Mouse (Mus musculus): ENCODE results near the gene Ormdl3. TPM values are rescaled to one million over a fixed set of nuclear protein-coding genes. Genes with fewer than 3 reads are reported as not detected.
"Not testable (repeated sequence)": the region's sequence is repeated elsewhere in the genome, so short reads cannot be mapped to it uniquely, and the experiment has no call there.

Ormdl3 gene
- polyA plus RNA-seq (2016; fragmentation: Nextera tagmentation; extraction: Ambion mirVana): 58.2 and 63.1 TPM in 2 replicates

- H3K27ac ChIP-seq: peak within 1 kb of the TSS; percentile 82
- H3K4me3 ChIP-seq (replicated peaks): peak within 1 kb of the TSS; percentile 85
- under 1% methylated on average over 49 of the region's 49 CpGs for WGBS
- H3K9me3 ChIP-seq: no peaks in the 10 kb centered on the region
- peaks cover 5% of the 10 kb centered on the region; the same call in 1 of the 2 replicates for H3K27me3 ChIP-seq
- peak within 1 kb of the TSS; percentile 94 for H3K4me2 ChIP-seq
- ATAC-seq (ENCODE audit: insufficient number of reproducible peaks, insufficient read depth, low FRiP score, low TSS enrichment, low read depth): peak; percentile 92
- peaks cover 22% of the 10 kb centered on the region for H3K36me3 ChIP-seq
- H3K4me1 ChIP-seq (replicated peaks): peaks cover 30% of the 10 kb centered on the region
- peak within 1 kb of the TSS; percentile 81 for H3K9ac ChIP-seq (replicated peaks)
Measured at GRCm38 (mm10) chr11:98586892-98587563, at the start of gene Ormdl3. TSS of gene Ormdl3 (minus strand) at chr11:98587368.

DNA sequence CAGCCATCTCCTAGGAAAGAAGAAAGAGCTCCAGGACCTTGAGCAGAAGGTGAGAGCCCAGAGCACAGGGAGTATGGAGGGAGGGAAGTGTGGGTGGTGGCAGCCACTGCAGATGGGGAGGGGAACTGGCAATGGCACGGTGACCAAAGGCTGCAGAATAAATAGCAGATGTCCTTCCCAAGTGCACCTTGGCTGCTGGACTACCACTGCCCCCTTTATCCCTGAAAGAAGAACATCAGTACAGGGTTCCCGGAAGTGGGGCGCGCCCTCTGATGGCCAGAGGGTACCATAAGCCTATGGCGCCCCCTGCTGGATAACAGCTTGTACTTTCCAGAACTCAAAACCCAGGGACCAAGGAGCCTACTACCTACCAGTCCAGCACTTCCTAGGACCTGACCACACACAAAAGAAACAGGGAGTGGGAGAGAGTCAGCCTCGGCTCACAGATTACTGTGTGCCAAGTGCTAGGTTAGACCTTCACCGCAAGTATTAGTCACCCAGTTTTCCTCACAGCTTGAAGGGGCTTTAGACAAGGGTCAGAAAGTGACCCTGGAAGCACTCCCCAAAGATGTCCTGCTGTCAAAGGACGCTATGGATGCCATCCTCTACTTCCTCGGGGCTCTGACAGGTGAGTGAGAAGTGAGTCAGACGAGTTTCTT, 48.3 kb upstream of the Ormdl3 start:
- H3K4me2 ChIP-seq; H3K36me3 ChIP-seq; ATAC-seq (ENCODE audit: insufficient number of reproducible peaks, insufficient read depth, low FRiP score, low TSS enrichment, low read depth); H3K9ac ChIP-seq (replicated peaks); H3K9me3 ChIP-seq; H3K27ac ChIP-seq; H3K4me3 ChIP-seq (replicated peaks); H3K4me1 ChIP-seq (replicated peaks): not testable (repeated sequence)
- WGBS: 31% methylated on average over 10 of the region's 10 CpGs
- peaks cover 10% of the 10 kb centered on the region; the same call in 1 of the 2 replicates for H3K27me3 ChIP-seq

GRCm38 (mm10) chr11:98630646-98631045, 43.5 kb upstream of the Ormdl3 start:
- peaks cover 10% of the 10 kb centered on the region; the same call in 1 of the 2 replicates for H3K27me3 ChIP-seq
- H3K9ac ChIP-seq (replicated peaks): no peak overlapping the region
- 90% methylated on average over 5 of the region's 5 CpGs for WGBS
- no peak overlapping the region for H3K27ac ChIP-seq
- no peak overlapping the region for H3K4me3 ChIP-seq (replicated peaks)
- no peaks in the 10 kb centered on the region for H3K36me3 ChIP-seq
- H3K4me1 ChIP-seq (replicated peaks): no peaks in the 10 kb centered on the region
- ATAC-seq (ENCODE audit: insufficient number of reproducible peaks, insufficient read depth, low FRiP score, low TSS enrichment, low read depth): no peak
- no peaks in the 10 kb centered on the region for H3K9me3 ChIP-seq
- H3K4me2 ChIP-seq: no peak overlapping the region

DNA sequence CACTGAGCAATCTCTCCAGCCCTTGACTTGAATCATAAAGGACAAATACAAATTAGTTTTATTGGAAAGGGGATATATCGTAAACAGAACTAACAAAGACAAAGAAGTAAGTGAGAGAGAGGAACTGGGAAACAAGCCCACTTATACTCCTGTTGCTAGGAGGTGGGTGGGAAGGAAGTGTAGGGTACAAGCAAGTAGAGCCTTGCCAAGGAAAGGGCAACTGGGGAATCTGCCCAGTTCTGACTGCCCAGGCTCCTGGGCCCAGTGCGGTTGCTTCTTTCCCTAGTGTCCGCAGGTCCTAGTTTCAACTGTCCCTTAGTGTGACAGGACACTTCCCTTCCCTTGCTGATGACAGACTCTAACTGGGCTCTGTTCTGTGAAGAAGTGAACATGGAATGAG, 41.5 kb upstream of the Ormdl3 start:
- Histone ChIP-seq H3K27ac (no peak overlapping the region), H3K9ac (replicated peaks) (no peak overlapping the region), H3K4me1 (replicated peaks) (no peaks in the 10 kb centered on the region), H3K36me3 (no peaks in the 10 kb centered on the region), H3K4me2 (no peak overlapping the region), H3K4me3 (replicated peaks) (no peak overlapping the region), H3K9me3 (peaks cover 4% of the 10 kb centered on the region; the same call in 1 of the 2 replicates), H3K27me3 (peaks cover 10% of the 10 kb centered on the region; the same call in 1 of the 2 replicates)
- no peak for ATAC-seq (ENCODE audit: insufficient number of reproducible peaks, insufficient read depth, low FRiP score, low TSS enrichment, low read depth)
- WGBS: 97% methylated on average over 3 of the region's 3 CpGs

DNA sequence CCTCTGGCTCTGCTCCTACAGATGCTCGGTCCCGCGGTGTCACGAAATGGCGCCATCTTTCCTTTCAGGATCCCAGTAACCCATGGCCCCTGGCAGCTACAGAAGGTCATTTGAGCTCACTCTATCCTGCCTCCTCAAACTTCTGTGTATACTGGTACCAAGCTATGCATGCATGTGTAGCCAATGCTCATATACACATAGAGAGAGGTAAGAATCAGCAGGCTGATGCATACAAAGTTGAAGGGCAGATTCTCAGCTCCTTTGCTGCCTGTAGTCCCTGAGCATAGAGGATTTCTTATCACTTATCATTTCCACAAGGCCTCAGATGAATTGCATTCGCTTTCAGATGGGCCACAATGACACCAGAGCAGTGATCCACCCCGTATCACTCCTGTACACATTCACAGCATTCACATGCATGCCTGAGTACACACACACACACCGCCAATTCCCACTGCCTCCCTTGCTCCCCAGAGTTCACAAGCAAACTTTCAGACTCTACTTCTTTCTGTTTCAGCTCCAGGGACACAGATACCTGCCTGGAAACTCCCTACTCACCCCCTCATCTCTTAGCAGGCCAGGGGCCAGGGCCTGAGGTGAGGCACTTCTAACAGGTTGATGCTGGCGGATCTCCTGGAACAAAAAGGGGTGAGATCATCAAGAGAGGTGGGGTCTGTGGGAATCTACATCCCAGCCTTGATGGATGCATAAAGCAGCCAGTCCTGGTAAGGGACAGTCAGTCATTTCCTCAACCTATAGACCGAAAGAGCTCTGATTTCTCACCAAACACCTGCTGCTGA, 38.6 kb upstream of the Ormdl3 start, which contains the start of the genes Gm12355 and Gsdma3:
Gene Gm12355 (minus strand): TSS at position 51 of the 800 bp plus-strand sequence.
Gene Gsdma3 (plus strand): TSS at position 750 of the 800 bp plus-strand sequence.
- WGBS: 91% methylated on average over 10 of the region's 10 CpGs
- Histone ChIP-seq H3K9ac (replicated peaks) (no peak within 1 kb of the TSS), H3K27ac (no peak within 1 kb of the TSS), H3K4me1 (replicated peaks) (no peaks in the 10 kb centered on the region), H3K9me3 (peaks cover 10% of the 10 kb centered on the region; the same call in 1 of the 2 replicates), H3K36me3 (no peaks in the 10 kb centered on the region), H3K4me2 (no peak within 1 kb of the TSS), H3K4me3 (replicated peaks) (no peak within 1 kb of the TSS), H3K27me3 (0 out of 2 replicates have a peak, but pooled peaks cover 2% of the 10 kb centered on the region)
- no peak for ATAC-seq (ENCODE audit: insufficient number of reproducible peaks, insufficient read depth, low FRiP score, low TSS enrichment, low read depth)

- H3K36me3 ChIP-seq; H3K27me3 ChIP-seq; H3K4me3 ChIP-seq (replicated peaks); H3K27ac ChIP-seq; H3K9ac ChIP-seq (replicated peaks); ATAC-seq (ENCODE audit: insufficient number of reproducible peaks, insufficient read depth, low FRiP score, low TSS enrichment, low read depth); H3K4me1 ChIP-seq (replicated peaks); H3K4me2 ChIP-seq: not testable (repeated sequence)
- WGBS: 85% methylated on average over 2 of the region's 2 CpGs
- H3K9me3 ChIP-seq: peaks cover 10% of the 10 kb centered on the region; the same call in 1 of the 2 replicates
Measured at GRCm38 (mm10) chr11:98624381-98624780, 37.2 kb upstream of the Ormdl3 start.

DNA sequence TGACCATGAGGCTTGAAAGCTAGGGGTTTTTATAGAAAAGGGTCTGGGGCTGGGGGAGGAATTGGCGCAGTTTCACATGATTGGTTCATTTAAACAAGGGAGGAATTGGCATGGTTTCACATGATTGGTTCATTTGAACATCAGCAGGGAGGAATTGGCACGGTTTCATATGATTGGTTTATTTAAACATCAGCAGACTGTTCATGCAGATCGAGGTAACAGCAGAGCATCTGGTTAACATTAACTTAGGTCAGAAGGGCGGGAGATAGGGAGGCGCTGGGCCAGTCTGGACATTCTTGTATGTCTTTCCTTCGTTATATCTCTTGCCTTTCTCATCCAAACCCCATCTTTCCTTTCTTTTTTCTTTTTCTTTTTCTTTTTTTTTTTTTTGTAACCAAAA, 36.8 kb upstream of the Ormdl3 start:
- not testable (repeated sequence) for H3K4me1 ChIP-seq (replicated peaks); H3K36me3 ChIP-seq; H3K27me3 ChIP-seq; H3K4me2 ChIP-seq; H3K27ac ChIP-seq; H3K4me3 ChIP-seq (replicated peaks); ATAC-seq (ENCODE audit: insufficient number of reproducible peaks, insufficient read depth, low FRiP score, low TSS enrichment, low read depth); H3K9ac ChIP-seq (replicated peaks)
- WGBS: 85% methylated on average over 6 of the region's 6 CpGs
- peaks cover 10% of the 10 kb centered on the region; the same call in 1 of the 2 replicates for H3K9me3 ChIP-seq

DNA sequence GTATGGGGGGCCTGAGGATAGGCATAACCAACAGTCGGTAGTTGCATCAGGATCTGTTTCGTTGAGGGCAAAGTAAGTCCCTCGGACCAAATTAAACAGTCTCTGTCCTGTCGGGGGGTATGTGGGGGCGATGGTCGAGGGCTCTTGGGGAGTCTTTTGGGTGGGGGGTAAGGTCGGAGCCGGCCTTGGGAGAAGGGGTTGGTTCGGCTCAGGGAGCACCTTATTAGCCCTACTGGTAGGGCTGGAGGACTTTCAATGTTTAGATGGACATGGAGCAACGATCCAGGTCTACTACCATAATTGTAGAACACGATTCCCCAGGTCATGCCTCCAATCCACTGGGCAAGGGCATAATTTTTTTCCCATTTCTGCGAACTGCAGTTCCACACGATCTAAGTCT, 33.6 kb upstream of the Ormdl3 start:
- no peaks in the 10 kb centered on the region for H3K36me3 ChIP-seq
- H3K4me1 ChIP-seq (replicated peaks): no peaks in the 10 kb centered on the region
- no peak overlapping the region for H3K4me2 ChIP-seq
- H3K9me3 ChIP-seq: peaks cover 10% of the 10 kb centered on the region; the same call in 1 of the 2 replicates
- ATAC-seq (ENCODE audit: insufficient number of reproducible peaks, insufficient read depth, low FRiP score, low TSS enrichment, low read depth): no peak
- no peak overlapping the region for H3K27ac ChIP-seq
- 95% methylated on average over 13 of the region's 13 CpGs for WGBS
- H3K9ac ChIP-seq (replicated peaks): no peak overlapping the region
- H3K4me3 ChIP-seq (replicated peaks): no peak overlapping the region
- H3K27me3 ChIP-seq: no peaks in the 10 kb centered on the region

DNA sequence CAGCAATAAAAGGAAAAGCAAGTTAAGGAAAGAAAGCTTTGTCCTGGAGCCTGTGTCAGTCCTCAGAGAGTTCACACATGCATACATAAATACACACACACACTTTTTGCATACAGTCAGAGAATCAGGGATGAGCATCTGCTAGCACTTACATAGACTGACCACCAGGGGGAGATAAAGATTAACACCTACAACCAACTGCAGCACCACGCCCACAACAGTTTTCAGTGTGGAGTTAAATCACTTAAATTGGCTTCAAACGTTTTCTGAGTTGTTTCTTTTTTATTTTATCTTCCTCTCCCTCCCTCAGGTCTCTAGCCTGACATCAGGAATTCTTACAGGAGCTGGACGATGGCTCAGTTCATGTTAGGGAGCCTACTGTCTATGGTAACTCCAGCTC, 19.6 kb upstream of the Ormdl3 start:
- no peak overlapping the region for H3K9ac ChIP-seq (replicated peaks)
- H3K9me3 ChIP-seq: no peaks in the 10 kb centered on the region
- H3K27me3 ChIP-seq: peaks cover 37% of the 10 kb centered on the region
- 10% methylated on average over 3 of the region's 3 CpGs for WGBS
- no peak overlapping the region for H3K27ac ChIP-seq
- H3K36me3 ChIP-seq: no peaks in the 10 kb centered on the region
- no peak overlapping the region for H3K4me3 ChIP-seq (replicated peaks)
- no peak for ATAC-seq (ENCODE audit: insufficient number of reproducible peaks, insufficient read depth, low FRiP score, low TSS enrichment, low read depth)
- peaks cover 9% of the 10 kb centered on the region for H3K4me1 ChIP-seq (replicated peaks)
- H3K4me2 ChIP-seq: no peak overlapping the region

GRCm38 (mm10) chr11:98604911-98605310, 17.7 kb upstream of the Ormdl3 start:
- H3K27me3 ChIP-seq: peaks cover 51% of the 10 kb centered on the region
- not testable (repeated sequence) for H3K36me3 ChIP-seq; H3K4me1 ChIP-seq (replicated peaks); ATAC-seq (ENCODE audit: insufficient number of reproducible peaks, insufficient read depth, low FRiP score, low TSS enrichment, low read depth); H3K9ac ChIP-seq (replicated peaks); H3K4me2 ChIP-seq; H3K4me3 ChIP-seq (replicated peaks); H3K27ac ChIP-seq; H3K9me3 ChIP-seq
- WGBS: 69% methylated on average over 6 of the region's 6 CpGs

DNA sequence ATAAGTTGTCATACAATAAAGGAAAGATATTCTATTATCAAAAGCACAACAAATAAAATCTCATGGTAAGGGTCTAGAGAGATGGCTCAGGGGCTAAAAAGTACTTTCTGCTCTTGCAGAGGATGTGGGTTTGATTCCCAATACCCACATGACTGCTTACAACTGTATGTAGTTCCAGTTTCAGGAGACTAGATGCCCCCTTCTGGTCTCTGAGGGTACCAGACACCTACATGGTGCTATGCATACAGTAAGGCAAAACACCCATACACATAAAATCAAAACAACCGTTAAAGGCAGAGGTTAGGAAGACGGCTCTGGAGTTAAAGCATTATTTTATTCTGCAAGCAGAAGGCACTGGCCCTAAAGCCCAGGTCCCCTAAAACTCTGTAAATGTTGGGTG, 16.8 kb upstream of the Ormdl3 start:
- WGBS: 82% methylated on average over 2 of the region's 2 CpGs
- Histone ChIP-seq H3K27me3 (peaks cover 54% of the 10 kb centered on the region), H3K9me3 (no peaks in the 10 kb centered on the region), H3K9ac (replicated peaks) (no peak overlapping the region), H3K27ac (no peak overlapping the region), H3K4me1 (replicated peaks) (peaks cover 12% of the 10 kb centered on the region), H3K4me2 (no peak overlapping the region), H3K4me3 (replicated peaks) (no peak overlapping the region), H3K36me3 (no peaks in the 10 kb centered on the region)
- no peak for ATAC-seq (ENCODE audit: insufficient number of reproducible peaks, insufficient read depth, low FRiP score, low TSS enrichment, low read depth)
